Mouse (Mus musculus) kidney, embryonic 14.5 days (tissue): ENCODE results near the gene Sbp. TPM values are rescaled to one million over a fixed set of nuclear protein-coding genes. Genes with fewer than 3 reads are reported as not detected.

Experiments used
- polyA plus RNA-seq: library from polyadenylated mRNA; unstranded; fragments of >200 nt; fragmentation: Nextera tagmentation; extraction: Ambion mirVana; gene quantifications from 2 replicates; pipeline ENCODE4 v1.2.1, GENCODE M21; 2014

Gene Sbp
- polyA plus RNA-seq, 1 experiment from 2014 or later = not detected

Other genes starting within 250 kb of the Sbp start
- gene 1520401A03Rik, start 218.9 kb upstream of the Sbp start, polyA plus RNA-seq = 0.15 and 0.16 TPM in 2 replicates
- gene Pkmyt1, start 215.3 kb upstream of the Sbp start, polyA plus RNA-seq = 41.6 and 56.4 TPM in 2 replicates
- gene Paqr4, start 200.8 kb upstream of the Sbp start, polyA plus RNA-seq = 14.7 and 17.6 TPM in 2 replicates
- gene Kremen2, start 195.8 kb upstream of the Sbp start, polyA plus RNA-seq = 2.1 and 2.9 TPM in 2 replicates
- 73.0 and 91.7 TPM in 2 replicates for gene Flywch1, start 170.1 kb upstream of the Sbp start, polyA plus RNA-seq
- gene Flywch2, start 155.6 kb upstream of the Sbp start, polyA plus RNA-seq = 40.7 and 43.7 TPM in 2 replicates
- gene Srrm2, start 151.1 kb upstream of the Sbp start, polyA plus RNA-seq = 560 and 567 TPM in 2 replicates
- 982 and 1,429 TPM in 2 replicates for gene Elob, start 112.5 kb upstream of the Sbp start, polyA plus RNA-seq
- gene Prss33, start 105.6 kb upstream of the Sbp start, polyA plus RNA-seq = 0.26 and 0.41 TPM in 2 replicates
- gene Prss32, start 97.8 kb upstream of the Sbp start, polyA plus RNA-seq = 0.14 TPM in 1 of 2 replicates, not detected in the other
- gene Prss41, start 97.5 kb upstream of the Sbp start, polyA plus RNA-seq = 3.1 and 3.9 TPM in 2 replicates
- gene Prss21, start 73.6 kb upstream of the Sbp start, polyA plus RNA-seq = not detected in 2 replicates
- not detected in 2 replicates for gene Dcpp1, start 60.8 kb upstream of the Sbp start, polyA plus RNA-seq
- not detected in 2 replicates for gene Dcpp2, start 60.8 kb upstream of the Sbp start, polyA plus RNA-seq
- gene Dcpp3, start 24.2 kb upstream of the Sbp start, polyA plus RNA-seq = not detected in 2 replicates
- gene Sbpl, start 13.6 kb downstream of the Sbp start, polyA plus RNA-seq = not detected in 2 replicates
- 0.26 and 0.30 TPM in 2 replicates for gene Prss30, start 38.9 kb downstream of the Sbp start, polyA plus RNA-seq
- gene Prss22, start 56.4 kb downstream of the Sbp start, polyA plus RNA-seq = 0.59 and 0.91 TPM in 2 replicates
- gene Prss27, start 96.5 kb downstream of the Sbp start, polyA plus RNA-seq = not detected in 2 replicates
- 46.2 and 65.1 TPM in 2 replicates for gene Kctd5, start 131.8 kb downstream of the Sbp start, polyA plus RNA-seq
- gene Pdpk1, start 209.3 kb downstream of the Sbp start, polyA plus RNA-seq = 29.3 and 44.0 TPM in 2 replicates
- 33.0 and 37.5 TPM in 2 replicates for gene Amdhd2, start 222.1 kb downstream of the Sbp start, polyA plus RNA-seq
- 528 and 578 TPM in 2 replicates for gene Atp6v0c, start 228.0 kb downstream of the Sbp start, polyA plus RNA-seq